Mouse (Mus musculus): ENCODE results near the gene Nms.

Nms gene

GRCm38 (mm10) chr1:38938849-38939248 lies at the start of gene Nms:
Gene Nms (plus strand): TSS chr1:38939149.
- DNase-seq (ENCODE audit: low read depth, low spot score): no peak

- no peak for DNase-seq (ENCODE audit: low read depth, low spot score)
Measured at GRCm38 (mm10) chr1:38891444-38891843, 47.5 kb upstream of the Nms start.

GRCm38 (mm10) chr1:38893081-38893480 lies 45.9 kb upstream of the Nms start:
- DNase-seq (ENCODE audit: low read depth, low spot score): no peak

GRCm38 (mm10) chr1:38897431-38898248 lies 41.3 kb upstream of the Nms start, which contains the start of gene Chst10:
Gene Chst10 (minus strand): TSS chr1:38898161.
- peak; percentile 80 for DNase-seq (ENCODE audit: low read depth, low spot score)

GRCm38 (mm10) chr1:38902571-38902970 lies 36.4 kb upstream of the Nms start:
- no peak for DNase-seq (ENCODE audit: low read depth, low spot score)

- no peak for DNase-seq (ENCODE audit: low read depth, low spot score)
Measured at GRCm38 (mm10) chr1:38903985-38904384, 35.0 kb upstream of the Nms start.

- DNase-seq (ENCODE audit: low read depth, low spot score): no peak
Measured at GRCm38 (mm10) chr1:38928996-38929395, 10.0 kb upstream of the Nms start.

- no peak for DNase-seq (ENCODE audit: low read depth, low spot score)
Measured at GRCm38 (mm10) chr1:38929468-38929867, 9.5 kb upstream of the Nms start.

- no peak for DNase-seq (ENCODE audit: low read depth, low spot score)
Measured at GRCm38 (mm10) chr1:38930767-38931166, 8.2 kb upstream of the Nms start.

GRCm38 (mm10) chr1:38934668-38935067 lies 4.3 kb upstream of the Nms start:
- DNase-seq (ENCODE audit: low read depth, low spot score): peak; percentile 54

- DNase-seq (ENCODE audit: low read depth, low spot score): peak; percentile 76
Measured at GRCm38 (mm10) chr1:38936780-38937179, 2.2 kb upstream of the Nms start.

GRCm38 (mm10) chr1:38939608-38940007 lies 659 bp downstream of the Nms start:
- DNase-seq (ENCODE audit: low read depth, low spot score): peak; percentile 74

GRCm38 (mm10) chr1:38956457-38956856 lies 17.5 kb downstream of the Nms start:
- DNase-seq (ENCODE audit: low read depth, low spot score): no peak

GRCm38 (mm10) chr1:38969116-38969515 lies 30.2 kb downstream of the Nms start:
- no peak for DNase-seq (ENCODE audit: low read depth, low spot score)

- no peak for DNase-seq (ENCODE audit: low read depth, low spot score)
Measured at GRCm38 (mm10) chr1:38971712-38972111, 32.8 kb downstream of the Nms start.

- DNase-seq (ENCODE audit: low read depth, low spot score): no peak
Measured at GRCm38 (mm10) chr1:38972986-38973592, 34.1 kb downstream of the Nms start.

GRCm38 (mm10) chr1:38979953-38980352 lies 41.0 kb downstream of the Nms start:
- DNase-seq (ENCODE audit: low read depth, low spot score): no peak

- DNase-seq (ENCODE audit: low read depth, low spot score): no peak
Measured at GRCm38 (mm10) chr1:38983870-38984269, 44.9 kb downstream of the Nms start.

GRCm38 (mm10) chr1:38985308-38985707 lies 46.4 kb downstream of the Nms start, which contains the start of gene Pdcl3:
Gene Pdcl3 (plus strand): TSS chr1:38985608.
- DNase-seq (ENCODE audit: low read depth, low spot score): no peak

- peak; percentile 98 for DNase-seq (ENCODE audit: low read depth, low spot score)
Measured at GRCm38 (mm10) chr1:38987080-38987864, 48.3 kb downstream of the Nms start.

GRCm38 (mm10) chr1:38987865-38988211 lies 48.9 kb downstream of the Nms start:
- DNase-seq (ENCODE audit: low read depth, low spot score): no peak

- no peak for DNase-seq (ENCODE audit: low read depth, low spot score)
Measured at GRCm38 (mm10) chr1:38988357-38988756, 49.4 kb downstream of the Nms start.
